Mouse (Mus musculus) intestine, postnatal 0 days (tissue): Measurements from ENCODE around the gene Diablo. TPM values are rescaled to one million over a fixed set of nuclear protein-coding genes. Genes with fewer than 3 reads are reported as not detected.
A peak's percentile ranks its signal among the peaks of the same experiment; 100 is the strongest.

Source experiments
- ATAC-seq: fragments of 200-750 bp; cut with Nextera tagmentation; 2 replicates; pipeline ENCODE4 v1.8.0; 2017; ENCODE audit warnings: mild to moderate bottlenecking, moderate TSS enrichment, moderate library complexity
- H3K27ac ChIP-seq: fragments of 300-500 bp; sonication (generic); 2 replicates; pipeline ENCODE4 v1.5.1; 2014; ENCODE audit warnings: mild to moderate bottlenecking, low read depth, low read length, moderate library complexity
- H3K27me3 ChIP-seq: fragments of 300-500 bp; sonication (generic); replicated peaks from 2 replicates; pipeline ENCODE4 v1.6.1; 2014; ENCODE audit warnings: low read length, mixed read lengths; ENCODE audit not compliant: control insufficient read depth, insufficient read depth
- H3K36me3 ChIP-seq: fragments of 300-500 bp; sonication (generic); 2 replicates; pipeline ENCODE4 v1.6.1; 2014; ENCODE audit warnings: mild to moderate bottlenecking, moderate library complexity; ENCODE audit not compliant: control insufficient read depth, insufficient read depth
- H3K4me1 ChIP-seq: fragments of 300-500 bp; sonication (generic); replicated peaks from 2 replicates; pipeline ENCODE4 v1.6.1; 2014; ENCODE audit warnings: antibody characterized with exemption, low read length, mixed read lengths; ENCODE audit not compliant: control insufficient read depth, insufficient read depth
- H3K4me2 ChIP-seq: fragments of 300-500 bp; sonication (generic); replicated peaks from 2 replicates; pipeline ENCODE4 v1.6.1; 2014; ENCODE audit warnings: low read depth, mild to moderate bottlenecking, moderate library complexity
- H3K4me3 ChIP-seq: fragments of 300-500 bp; sonication (generic); 2 replicates; pipeline ENCODE4 v1.5.1; 2014; ENCODE audit warnings: low read depth, low read length
- H3K9ac ChIP-seq: fragments of 300-500 bp; sonication (generic); 2 replicates; pipeline ENCODE4 v1.6.1; 2014; ENCODE audit warnings: mild to moderate bottlenecking, low read depth, low read length
- H3K9me3 ChIP-seq: fragments of 300-500 bp; sonication (generic); 2 replicates; pipeline ENCODE4 v1.6.1; 2016; ENCODE audit warnings: mixed run types; ENCODE audit not compliant: control insufficient read depth
- CTCF ChIP-seq: sonication (generic); IDR thresholded peaks from 2 replicates; pipeline ENCODE4 v1.5.1; 2016; ENCODE audit warnings: low read depth, mild to moderate bottlenecking, control low read depth, antibody characterized with exemption, moderate library complexity
- WGBS: fragments of 180-500 bp; shearing (Covaris S2); extraction: QIAGEN DNeasy Blood & Tissue Kit; methylation state at CpG from one replicate; pipeline ENCODE4 v1.1.7; 2014; 5-methylcytosine and 5-hydroxymethylcytosine counted together
- polyA plus RNA-seq: library from polyadenylated mRNA; unstranded; fragments of >200 nt; fragmentation: Nextera tagmentation; extraction: Ambion mirVana; gene quantifications from 2 replicates; pipeline ENCODE4 v1.2.1, GENCODE M21; 2015

The Diablo gene
- polyA plus RNA-seq, 1 experiment from 2014 or later = 57.0 TPM

DNA sequence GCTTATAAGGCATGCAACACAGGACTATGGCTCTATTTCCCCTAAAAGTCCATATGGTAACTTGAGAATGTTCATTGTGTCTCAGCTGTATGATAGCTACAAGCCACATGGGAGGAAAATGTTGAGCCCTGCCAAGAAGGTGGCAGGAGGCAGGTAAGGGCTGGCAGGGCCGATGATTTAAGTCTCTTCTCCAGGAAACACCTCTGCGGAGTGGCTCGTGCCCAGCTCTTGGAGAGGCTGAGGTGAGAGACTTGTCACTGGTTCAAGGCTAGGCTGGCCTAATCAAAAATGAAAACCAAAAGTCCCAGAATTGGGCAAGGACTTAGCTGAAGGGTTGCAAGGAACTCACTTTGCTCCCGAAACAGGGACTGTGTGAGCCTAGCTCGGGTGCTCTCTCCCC lies 13.8 kb downstream of the Diablo start, which contains the start of gene B3gnt4:
B3gnt4 (plus strand) TSS at position 301 of the 400 bp plus-strand sequence.
- 0 out of 2 replicates have a peak, but pooled peaks cover 4% of the 10 kb centered on the region for H3K4me1 ChIP-seq
- TF ChIP-seq CTCF = no peak
- WGBS = 92% methylated on average over 5 of the region's 5 CpGs
- H3K9ac ChIP-seq = no peak within 1 kb of the TSS
- H3K27ac ChIP-seq = no peak within 1 kb of the TSS
- no peaks in the 10 kb centered on the region for H3K9me3 ChIP-seq
- H3K4me2 ChIP-seq = no peak within 1 kb of the TSS
- H3K4me3 ChIP-seq = no peak within 1 kb of the TSS
- no peak for ATAC-seq
- peaks cover 19% of the 10 kb centered on the region; the same call in 1 of the 2 replicates for H3K27me3 ChIP-seq
- no peaks in the 10 kb centered on the region; the same call in 1 of the 2 replicates for H3K36me3 ChIP-seq

DNA sequence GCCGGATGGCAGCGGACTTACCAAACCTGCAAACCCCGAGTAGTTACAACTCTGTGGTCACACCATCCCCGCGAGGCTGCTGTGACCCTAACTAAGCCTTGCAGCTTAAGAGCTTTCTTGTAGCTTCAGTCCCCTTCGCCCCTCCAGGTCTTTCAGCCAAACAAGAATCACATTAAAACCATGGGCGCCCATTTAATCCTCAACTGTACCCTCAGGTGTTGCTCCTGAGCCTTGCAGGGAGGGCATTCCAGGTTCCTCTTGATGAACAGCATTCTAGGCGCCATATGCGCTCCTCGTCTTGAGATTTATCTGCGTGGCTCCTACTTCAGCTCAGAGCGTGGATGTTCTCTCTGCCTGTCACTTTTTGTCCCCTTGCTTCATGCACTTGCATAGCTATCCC lies 15.1 kb downstream of the Diablo start:
- Histone ChIP-seq H3K9ac (0 out of 2 replicates have a peak overlapping the region, but pooled peaks have one; percentile 11), H3K27ac (no peak overlapping the region), H3K4me2 (peak overlapping the region; percentile 91), H3K4me3 (peak overlapping the region; percentile 56), H3K9me3 (no peaks in the 10 kb centered on the region), H3K27me3 (peaks cover 22% of the 10 kb centered on the region; the same call in 1 of the 2 replicates), H3K4me1 (0 out of 2 replicates have a peak, but pooled peaks cover 4% of the 10 kb centered on the region), H3K36me3 (no peaks in the 10 kb centered on the region; the same call in 1 of the 2 replicates)
- no peak for ATAC-seq
- 12% methylated on average over 12 of the region's 12 CpGs for WGBS
- TF ChIP-seq CTCF = no peak

DNA sequence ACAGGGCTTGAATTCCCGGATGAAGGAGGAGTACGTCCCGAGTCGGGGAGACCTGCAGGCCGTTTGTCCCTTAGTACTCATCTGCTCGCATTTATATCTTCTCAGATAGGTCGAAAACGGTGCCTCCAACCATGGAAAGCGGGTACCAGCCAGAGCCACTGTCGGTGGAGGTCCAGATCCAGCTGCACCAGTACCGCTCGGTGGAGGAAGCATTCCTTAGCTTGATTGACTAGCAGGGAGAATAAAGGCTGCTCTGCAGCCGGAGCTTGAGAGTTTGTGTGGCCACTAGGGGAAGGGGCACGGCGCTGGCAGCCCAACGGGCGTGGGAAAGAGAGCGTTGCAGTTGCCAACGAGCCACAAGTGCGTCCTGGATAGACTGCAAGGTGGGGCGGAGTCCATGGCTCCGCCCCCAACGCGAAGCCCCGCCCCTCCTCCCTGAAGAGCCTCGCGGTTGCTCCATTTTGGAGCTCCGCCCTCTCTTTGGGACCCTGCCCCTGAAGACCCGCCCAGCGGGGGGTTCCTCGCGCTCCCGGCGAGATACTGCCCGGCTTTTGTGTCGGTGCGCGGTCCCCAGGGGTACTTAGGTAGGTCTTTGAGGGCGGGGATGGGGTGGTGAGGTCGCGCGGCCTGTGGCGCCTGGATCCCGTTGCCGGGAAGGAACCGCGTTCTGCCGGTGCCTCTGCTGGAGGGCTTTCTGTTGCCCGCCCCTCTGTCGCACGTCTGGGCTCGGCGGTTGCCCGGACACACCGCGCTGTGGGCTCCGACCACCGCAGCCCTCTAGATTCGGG lies 15.8 kb downstream of the Diablo start:
- Histone ChIP-seq H3K4me3 (peak overlapping the region; percentile 56), H3K4me1 (0 out of 2 replicates have a peak, but pooled peaks cover 4% of the 10 kb centered on the region), H3K27me3 (peaks cover 22% of the 10 kb centered on the region; the same call in 1 of the 2 replicates), H3K9ac (peak overlapping the region; percentile 11; the same call in 1 of the 2 replicates), H3K27ac (no peak overlapping the region), H3K36me3 (no peaks in the 10 kb centered on the region; the same call in 1 of the 2 replicates), H3K4me2 (peak overlapping the region; percentile 91), H3K9me3 (no peaks in the 10 kb centered on the region)
- ATAC-seq = peak; percentile 66
- under 1% methylated on average over 59 of the region's 59 CpGs for WGBS
- peak; percentile 31; the same call in 1 of the 2 replicates for TF ChIP-seq CTCF

DNA sequence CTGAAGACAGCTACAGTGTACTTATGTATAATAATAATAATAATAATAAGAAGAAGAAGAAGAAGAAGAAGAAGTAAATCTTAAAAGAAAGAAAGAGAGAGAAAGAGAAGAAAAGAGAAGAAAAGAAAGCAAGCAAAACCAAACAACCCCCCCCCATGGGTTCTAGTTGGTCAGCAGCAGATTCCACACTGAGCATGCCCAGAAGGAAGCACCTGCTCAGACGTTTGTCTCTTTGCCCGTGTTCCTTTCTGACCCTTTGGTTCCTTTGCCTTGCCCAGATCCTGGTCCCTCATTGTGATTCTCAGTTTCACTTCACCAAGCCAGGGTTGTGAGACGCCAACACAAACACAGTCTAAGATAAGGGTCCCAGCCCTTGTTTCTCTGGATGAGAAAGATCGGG lies 22.0 kb downstream of the Diablo start:
- peaks cover 5% of the 10 kb centered on the region; the same call in 1 of the 2 replicates for H3K27me3 ChIP-seq
- H3K36me3 ChIP-seq = no peaks in the 10 kb centered on the region
- 0 out of 2 replicates have a peak, but pooled peaks cover 4% of the 10 kb centered on the region for H3K4me1 ChIP-seq
- H3K27ac ChIP-seq = no peak overlapping the region
- H3K4me3 ChIP-seq = no peak overlapping the region
- TF ChIP-seq CTCF = no peak
- no peak for ATAC-seq
- no peak overlapping the region for H3K9ac ChIP-seq
- 43% methylated on average over 4 of the region's 4 CpGs for WGBS
- H3K9me3 ChIP-seq = no peaks in the 10 kb centered on the region
- no peak overlapping the region for H3K4me2 ChIP-seq

DNA sequence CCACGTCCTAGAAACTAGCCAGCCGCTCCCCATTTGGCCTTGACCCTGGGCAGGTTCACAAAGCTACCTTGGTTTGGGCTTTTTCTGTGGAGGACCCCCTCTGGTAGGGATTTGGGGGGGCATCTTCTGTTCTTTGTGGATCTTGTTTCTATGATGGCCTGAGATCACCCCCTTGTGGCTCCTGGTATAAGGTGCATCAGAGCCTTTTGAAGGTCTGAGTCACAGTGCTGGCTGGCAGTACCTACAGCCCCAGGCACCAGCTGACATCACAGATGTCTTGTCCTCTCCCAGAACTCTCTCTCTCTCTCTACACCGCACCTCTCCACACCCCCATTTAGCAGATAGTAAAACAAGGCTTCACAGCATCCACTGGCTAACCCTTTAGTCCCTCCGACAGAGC lies 24.3 kb downstream of the Diablo start:
- H3K36me3 ChIP-seq = no peaks in the 10 kb centered on the region
- 42% methylated on average over 4 of the region's 4 CpGs for WGBS
- no peak overlapping the region for H3K4me2 ChIP-seq
- no peaks in the 10 kb centered on the region for H3K9me3 ChIP-seq
- no peak overlapping the region for H3K27ac ChIP-seq
- no peak overlapping the region for H3K9ac ChIP-seq
- H3K4me1 ChIP-seq = 0 out of 2 replicates have a peak, but pooled peaks cover 4% of the 10 kb centered on the region
- H3K27me3 ChIP-seq = no peaks in the 10 kb centered on the region
- no peak for ATAC-seq
- no peak overlapping the region for H3K4me3 ChIP-seq
- peak; percentile 72 for TF ChIP-seq CTCF

DNA sequence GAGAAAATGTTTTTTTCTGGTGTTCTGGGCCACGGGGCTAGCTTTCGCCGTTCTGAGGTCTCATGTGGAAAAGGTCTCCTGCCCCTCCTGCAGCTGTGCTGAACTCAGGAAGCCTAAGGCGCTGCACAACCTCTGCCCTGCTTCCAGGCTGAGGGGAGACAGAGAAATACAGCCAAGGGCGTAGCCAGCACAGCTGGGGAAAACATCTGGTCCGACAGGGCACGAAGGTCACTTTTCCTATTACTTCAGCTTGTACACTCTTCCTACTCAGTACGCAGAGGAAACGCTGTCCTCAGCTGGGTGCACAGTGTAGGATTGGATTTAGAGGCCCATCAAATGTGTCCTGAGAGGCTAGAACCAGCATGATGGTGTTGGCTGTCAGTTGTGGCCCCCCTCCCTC lies 34.0 kb downstream of the Diablo start:
- Histone ChIP-seq H3K36me3 (no peaks in the 10 kb centered on the region), H3K4me2 (no peak overlapping the region), H3K4me3 (no peak overlapping the region), H3K27me3 (no peaks in the 10 kb centered on the region), H3K27ac (no peak overlapping the region), H3K4me1 (no peaks in the 10 kb centered on the region), H3K9ac (no peak overlapping the region), H3K9me3 (no peaks in the 10 kb centered on the region)
- WGBS = 44% methylated on average over 9 of the region's 9 CpGs
- ATAC-seq = no peak
- no peak for TF ChIP-seq CTCF
